Mouse (Mus musculus): ENCODE results near the gene Mta2. TPM values are rescaled to one million over a fixed set of nuclear protein-coding genes. Genes with fewer than 3 reads are reported as not detected.

Gene Mta2
- polyA plus RNA-seq, 1 experiment from 2014 or later, result 73.9 TPM

- H3K27me3 ChIP-seq (ENCODE audit: control insufficient read depth, insufficient read depth, low read depth, low read length), result no peaks in the 10 kb centered on the region
- no peak overlapping the region for H3K9ac ChIP-seq (ENCODE audit: low read depth, low read length)
- 83% methylated on average over 5 of the region's 5 CpGs for WGBS (ENCODE audit: insufficient replicate concordance)
- peaks cover 43% of the 10 kb centered on the region for H3K36me3 ChIP-seq (ENCODE audit: control insufficient read depth, insufficient read depth)
- peaks cover 9% of the 10 kb centered on the region for H3K4me1 ChIP-seq (ENCODE audit: control insufficient read depth, low read depth, low read length)
- H3K9me3 ChIP-seq (replicated peaks; ENCODE audit: control insufficient read depth, low read length), result no peaks in the 10 kb centered on the region
- ATAC-seq (ENCODE audit: low read depth), result no peak
- no peak overlapping the region for H3K27ac ChIP-seq (ENCODE audit: low read length)
- no peak overlapping the region for H3K4me3 ChIP-seq (ENCODE audit: low read depth, low read length)
- no peak overlapping the region for H3K4me2 ChIP-seq (ENCODE audit: low read depth, low read length)
These were observed 38.3 kb upstream of the Mta2 start for GRCm38 (mm10) chr19:8903412-8903811.

DNA sequence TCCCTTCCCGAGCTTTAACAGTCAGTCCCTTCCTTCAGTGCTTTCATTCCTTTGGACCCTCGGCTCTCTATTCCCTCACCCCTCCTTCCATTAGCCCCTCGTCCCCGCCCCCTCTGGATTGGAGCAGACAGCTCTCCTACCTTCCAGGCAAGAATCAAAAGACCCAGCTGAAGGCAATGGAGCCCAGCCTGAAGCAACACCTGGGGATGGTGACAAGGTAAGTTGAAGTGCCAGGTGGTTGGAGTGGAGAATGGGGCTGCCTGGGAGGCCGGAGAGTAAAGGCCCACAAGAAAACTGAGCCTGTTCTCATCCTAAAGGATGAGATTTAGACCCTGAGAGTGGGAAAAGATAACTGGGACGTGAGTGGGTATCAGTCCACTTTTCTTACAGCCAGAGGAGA is 33.1 kb upstream of the Mta2 start:
- 81% methylated on average over 6 of the region's 6 CpGs for WGBS (ENCODE audit: insufficient replicate concordance)
- H3K27me3 ChIP-seq (ENCODE audit: control insufficient read depth, insufficient read depth, low read depth, low read length), result no peaks in the 10 kb centered on the region
- no peak overlapping the region for H3K27ac ChIP-seq (ENCODE audit: low read length)
- no peaks in the 10 kb centered on the region for H3K4me1 ChIP-seq (ENCODE audit: control insufficient read depth, low read depth, low read length)
- ATAC-seq (ENCODE audit: low read depth), result no peak
- no peak overlapping the region for H3K9ac ChIP-seq (ENCODE audit: low read depth, low read length)
- H3K4me3 ChIP-seq (ENCODE audit: low read depth, low read length), result no peak overlapping the region
- H3K9me3 ChIP-seq (replicated peaks; ENCODE audit: control insufficient read depth, low read length), result no peaks in the 10 kb centered on the region
- peaks cover 82% of the 10 kb centered on the region for H3K36me3 ChIP-seq (ENCODE audit: control insufficient read depth, insufficient read depth)
- no peak overlapping the region for H3K4me2 ChIP-seq (ENCODE audit: low read depth, low read length)

- Histone ChIP-seq H3K36me3 (ENCODE audit: control insufficient read depth, insufficient read depth) (peaks cover 91% of the 10 kb centered on the region), H3K9ac (ENCODE audit: low read depth, low read length) (no peak overlapping the region), H3K4me2 (ENCODE audit: low read depth, low read length) (no peak overlapping the region), H3K4me1 (ENCODE audit: control insufficient read depth, low read depth, low read length) (no peaks in the 10 kb centered on the region), H3K4me3 (ENCODE audit: low read depth, low read length) (no peak overlapping the region), H3K27me3 (ENCODE audit: control insufficient read depth, insufficient read depth, low read depth, low read length) (no peaks in the 10 kb centered on the region), H3K9me3 (replicated peaks; ENCODE audit: control insufficient read depth, low read length) (no peaks in the 10 kb centered on the region), H3K27ac (ENCODE audit: low read length) (no peak overlapping the region)
- WGBS (ENCODE audit: insufficient replicate concordance), result 89% methylated on average over 5 of the region's 5 CpGs
- ATAC-seq (ENCODE audit: low read depth), result no peak
These were observed 29.9 kb upstream of the Mta2 start for GRCm38 (mm10) chr19:8911810-8912209.

GRCm38 (mm10) chr19:8914212-8914611 is 27.5 kb upstream of the Mta2 start:
- Histone ChIP-seq H3K27me3 (ENCODE audit: control insufficient read depth, insufficient read depth, low read depth, low read length) (no peaks in the 10 kb centered on the region), H3K4me2 (ENCODE audit: low read depth, low read length) (no peak overlapping the region), H3K4me1 (ENCODE audit: control insufficient read depth, low read depth, low read length) (no peaks in the 10 kb centered on the region), H3K9me3 (replicated peaks; ENCODE audit: control insufficient read depth, low read length) (no peaks in the 10 kb centered on the region), H3K9ac (ENCODE audit: low read depth, low read length) (no peak overlapping the region), H3K36me3 (ENCODE audit: control insufficient read depth, insufficient read depth) (peaks cover 69% of the 10 kb centered on the region), H3K27ac (ENCODE audit: low read length) (no peak overlapping the region), H3K4me3 (ENCODE audit: low read depth, low read length) (no peak overlapping the region)
- ATAC-seq (ENCODE audit: low read depth), result no peak
- WGBS (ENCODE audit: insufficient replicate concordance), result 85% methylated on average over 3 of the region's 3 CpGs

- Histone ChIP-seq H3K4me3 (ENCODE audit: low read depth, low read length) (no peak overlapping the region), H3K4me2 (ENCODE audit: low read depth, low read length) (no peak overlapping the region), H3K27ac (ENCODE audit: low read length) (no peak overlapping the region), H3K9me3 (replicated peaks; ENCODE audit: control insufficient read depth, low read length) (no peaks in the 10 kb centered on the region), H3K27me3 (ENCODE audit: control insufficient read depth, insufficient read depth, low read depth, low read length) (no peaks in the 10 kb centered on the region), H3K9ac (ENCODE audit: low read depth, low read length) (no peak overlapping the region), H3K4me1 (ENCODE audit: control insufficient read depth, low read depth, low read length) (peaks cover 16% of the 10 kb centered on the region), H3K36me3 (ENCODE audit: control insufficient read depth, insufficient read depth) (peaks cover 24% of the 10 kb centered on the region)
- ATAC-seq (ENCODE audit: low read depth), result no peak
- 78% methylated on average over 3 of the region's 3 CpGs for WGBS (ENCODE audit: insufficient replicate concordance)
These were observed 22.7 kb upstream of the Mta2 start for GRCm38 (mm10) chr19:8919000-8919399.

GRCm38 (mm10) chr19:8919684-8920072 is 22.0 kb upstream of the Mta2 start:
- no peaks in the 10 kb centered on the region for H3K27me3 ChIP-seq (ENCODE audit: control insufficient read depth, insufficient read depth, low read depth, low read length)
- no peaks in the 10 kb centered on the region for H3K9me3 ChIP-seq (replicated peaks; ENCODE audit: control insufficient read depth, low read length)
- peaks cover 17% of the 10 kb centered on the region for H3K36me3 ChIP-seq (ENCODE audit: control insufficient read depth, insufficient read depth)
- WGBS (ENCODE audit: insufficient replicate concordance), result 58% methylated on average over 6 of the region's 6 CpGs
- peak overlapping the region; percentile 96 for H3K27ac ChIP-seq (ENCODE audit: low read length)
- ATAC-seq (ENCODE audit: low read depth), result no peak
- H3K9ac ChIP-seq (ENCODE audit: low read depth, low read length), result peak overlapping the region; percentile 90
- peak overlapping the region; percentile 87 for H3K4me3 ChIP-seq (ENCODE audit: low read depth, low read length)
- peak overlapping the region; percentile 92 for H3K4me2 ChIP-seq (ENCODE audit: low read depth, low read length)
- H3K4me1 ChIP-seq (ENCODE audit: control insufficient read depth, low read depth, low read length), result peaks cover 16% of the 10 kb centered on the region

DNA sequence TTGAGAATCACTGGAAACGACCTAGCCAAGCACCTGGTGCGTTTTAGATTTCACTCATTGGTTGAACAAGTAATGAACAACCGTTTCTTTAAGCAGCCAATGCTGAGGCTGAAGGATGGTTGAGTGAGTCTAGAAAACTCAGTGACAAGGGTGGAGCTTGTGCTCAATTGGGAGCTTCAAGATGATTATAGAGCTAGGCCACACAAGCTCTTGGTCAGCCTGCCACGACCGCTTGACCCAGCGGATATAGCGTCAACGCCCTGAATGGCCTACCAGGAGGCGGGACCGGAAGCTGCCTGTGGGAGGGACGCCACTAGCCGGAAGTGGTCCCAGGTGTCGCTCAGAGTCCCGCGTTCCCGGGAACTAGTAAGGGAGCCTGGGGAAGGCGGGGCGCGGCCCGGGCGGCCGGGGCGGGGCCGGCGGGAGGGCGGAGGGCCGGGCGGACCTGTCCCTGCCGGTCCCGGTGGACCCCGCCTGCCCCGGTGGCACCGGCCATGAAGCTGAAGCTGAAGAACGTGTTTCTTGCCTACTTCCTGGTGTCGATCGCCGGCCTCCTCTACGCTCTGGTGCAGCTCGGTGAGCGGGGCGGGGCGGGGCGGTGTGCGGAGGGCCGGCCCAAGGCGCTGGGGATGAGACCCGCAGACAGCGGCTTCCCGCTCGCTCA is 21.5 kb upstream of the Mta2 start, which contains the start of gene B3gat3:
Gene B3gat3, plus strand, starts transcription at position 302 of the 664 bp plus-strand sequence.
- peak; percentile 96 for ATAC-seq (ENCODE audit: low read depth)

DNA sequence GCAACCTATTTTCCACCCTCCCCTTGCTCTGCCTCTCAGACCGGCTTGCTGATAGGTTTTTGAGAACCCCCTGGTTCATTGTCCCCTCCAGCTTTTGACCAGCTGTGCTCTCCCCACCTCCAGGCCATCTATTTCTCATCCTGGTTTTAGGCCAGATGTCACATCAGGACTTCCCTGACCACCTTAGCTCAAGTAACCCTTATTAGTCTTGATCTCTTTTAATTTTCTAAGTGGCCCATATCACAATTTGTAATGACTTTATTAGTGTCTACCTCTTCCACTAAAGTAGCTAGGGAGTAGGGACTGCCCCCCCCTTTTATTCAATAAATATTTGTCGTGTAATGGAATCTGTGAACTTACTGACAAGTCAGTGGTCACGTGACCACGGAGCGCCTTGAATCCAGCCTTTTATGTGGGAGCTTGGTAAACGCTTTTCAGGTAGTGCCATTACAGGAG is 20.8 kb upstream of the Mta2 start:
- Histone ChIP-seq H3K36me3 (ENCODE audit: control insufficient read depth, insufficient read depth) (peaks cover 5% of the 10 kb centered on the region), H3K27ac (ENCODE audit: low read length) (peak overlapping the region; percentile 96), H3K9me3 (replicated peaks; ENCODE audit: control insufficient read depth, low read length) (no peaks in the 10 kb centered on the region), H3K4me1 (ENCODE audit: control insufficient read depth, low read depth, low read length) (peaks cover 16% of the 10 kb centered on the region), H3K4me3 (ENCODE audit: low read depth, low read length) (peak overlapping the region; percentile 87), H3K9ac (ENCODE audit: low read depth, low read length) (peak overlapping the region; percentile 90), H3K27me3 (ENCODE audit: control insufficient read depth, insufficient read depth, low read depth, low read length) (no peaks in the 10 kb centered on the region), H3K4me2 (ENCODE audit: low read depth, low read length) (peak overlapping the region; percentile 92)
- under 1% methylated on average over 6 of the region's 6 CpGs for WGBS (ENCODE audit: insufficient replicate concordance)
- ATAC-seq (ENCODE audit: low read depth), result no peak

More for the DNA sequence above, 21.5 kb upstream of the Mta2 start, which contains the start of gene B3gat3:
- Histone ChIP-seq H3K27me3 (ENCODE audit: control insufficient read depth, insufficient read depth, low read depth, low read length) (no peaks in the 10 kb centered on the region), H3K9me3 (replicated peaks; ENCODE audit: control insufficient read depth, low read length) (no peaks in the 10 kb centered on the region), H3K4me3 (ENCODE audit: low read depth, low read length) (peak within 1 kb of the TSS; percentile 87), H3K9ac (ENCODE audit: low read depth, low read length) (peak within 1 kb of the TSS; percentile 90), H3K4me2 (ENCODE audit: low read depth, low read length) (peak within 1 kb of the TSS; percentile 92), H3K36me3 (ENCODE audit: control insufficient read depth, insufficient read depth) (peaks cover 12% of the 10 kb centered on the region), H3K4me1 (ENCODE audit: control insufficient read depth, low read depth, low read length) (peaks cover 16% of the 10 kb centered on the region), H3K27ac (ENCODE audit: low read length) (peak within 1 kb of the TSS; percentile 96)
- WGBS (ENCODE audit: insufficient replicate concordance), result under 1% methylated on average over 48 of the region's 50 CpGs

GRCm38 (mm10) chr19:8921741-8922140 is 19.9 kb upstream of the Mta2 start:
- peak overlapping the region; percentile 90; the same call in 1 of the 2 replicates for H3K9ac ChIP-seq (ENCODE audit: low read depth, low read length)
- peak overlapping the region; percentile 87 for H3K4me3 ChIP-seq (ENCODE audit: low read depth, low read length)
- H3K4me1 ChIP-seq (ENCODE audit: control insufficient read depth, low read depth, low read length), result peaks cover 19% of the 10 kb centered on the region

More at GRCm38 (mm10) chr19:8921741-8922140, 19.9 kb upstream of the Mta2 start:
- H3K36me3 ChIP-seq (ENCODE audit: control insufficient read depth, insufficient read depth), result no peaks in the 10 kb centered on the region; the same call in 1 of the 2 replicates
- WGBS (ENCODE audit: insufficient replicate concordance), result 73% methylated on average over 9 of the region's 9 CpGs
- peak overlapping the region; percentile 96; the same call in 1 of the 2 replicates for H3K27ac ChIP-seq (ENCODE audit: low read length)
- H3K27me3 ChIP-seq (ENCODE audit: control insufficient read depth, insufficient read depth, low read depth, low read length), result no peaks in the 10 kb centered on the region
- no peaks in the 10 kb centered on the region for H3K9me3 ChIP-seq (replicated peaks; ENCODE audit: control insufficient read depth, low read length)
- H3K4me2 ChIP-seq (ENCODE audit: low read depth, low read length), result peak overlapping the region; percentile 92
- no peak for ATAC-seq (ENCODE audit: low read depth)
